Mouse (Mus musculus) MEL (cell line): ENCODE results near the gene Klk4. TPM values are rescaled to one million over a fixed set of nuclear protein-coding genes. Genes with fewer than 3 reads are reported as not detected.

Experiments
- DNase-seq: peaks from one replicate; pipeline ENCODE4 v3.0.0; 2011; ENCODE audit warnings: low read depth, low spot score
- H3K27ac ChIP-seq: 2 replicates; pipeline ENCODE4 v1.5.1; 2012; ENCODE audit warnings: low read depth, mild to moderate bottlenecking, control low read depth, low read length, moderate library complexity; ENCODE audit not compliant: control insufficient read depth
- H3K27me3 ChIP-seq, 2 experiments: fragments of 150-350 bp in 1 of 2; sonication (generic) in 1 of 2; 2 replicates each; pipeline ENCODE4 v1.6.1; 2012; ENCODE audit warnings: low read length in 2 of 2, mild to moderate bottlenecking in 2 of 2, improper control_type of control experiment in 1 of 2, moderate library complexity in 1 of 2; ENCODE audit not compliant: insufficient read depth in 2 of 2, control insufficient read depth in 1 of 2
- H3K36me3 ChIP-seq, 2 experiments: 2 replicates each; pipeline ENCODE4 v1.6.1; 2012 to 2014; ENCODE audit warnings: low read length in 2 of 2, improper control_type of control experiment in 1 of 2, inconsistent platforms in 1 of 2, mild to moderate bottlenecking in 1 of 2; ENCODE audit not compliant: insufficient read depth in 2 of 2, control insufficient read depth in 1 of 2
- H3K4me1 ChIP-seq, 2 experiments: fragments of 150-350 bp in 1 of 2; sonication (generic) in 1 of 2; 2 replicates each; pipeline ENCODE4 v1.6.1; 2012; ENCODE audit warnings: low read length in 2 of 2, improper control_type of control experiment in 1 of 2, mild to moderate bottlenecking in 1 of 2; ENCODE audit not compliant: insufficient read depth in 2 of 2, control insufficient read depth in 1 of 2
- H3K4me3 ChIP-seq, 2 experiments: fragments of 150-350 bp in 1 of 2; sonication (generic) in 1 of 2; 2 replicates each; pipeline ENCODE4 v1.5.1; 2012; ENCODE audit warnings: low read depth in 2 of 2, low read length in 2 of 2, mild to moderate bottlenecking in 2 of 2, moderate library complexity in 2 of 2, control low read depth in 1 of 2, improper control_type of control experiment in 1 of 2; ENCODE audit not compliant: control insufficient read depth in 1 of 2, insufficient read depth in 1 of 2
- H3K79me2 ChIP-seq: 2 replicates; pipeline ENCODE4 v1.6.1; 2012; ENCODE audit warnings: mild to moderate bottlenecking, low read length, moderate library complexity; ENCODE audit not compliant: control insufficient read depth, poor library complexity, insufficient read depth
- H3K9ac ChIP-seq: 2 replicates; pipeline ENCODE4 v1.6.1; 2012; ENCODE audit warnings: low read depth, mild to moderate bottlenecking, control low read depth, low read length, moderate library complexity; ENCODE audit not compliant: control insufficient read depth, poor library complexity, severe bottlenecking
- H3K9me3 ChIP-seq: fragments of 150-350 bp; sonication (generic); replicated peaks from 2 replicates; pipeline ENCODE4 v1.6.1; 2012; ENCODE audit warnings: mild to moderate bottlenecking, low read length, improper control_type of control experiment, moderate library complexity; ENCODE audit not compliant: insufficient read depth
- CHD1 ChIP-seq: IDR thresholded peaks from 2 replicates; pipeline ENCODE4 v1.6.1; 2012; ENCODE audit warnings: low read depth, mild to moderate bottlenecking, inconsistent platforms, low read length, improper control_type of control experiment
- CHD2 ChIP-seq: IDR thresholded peaks from 2 replicates; pipeline ENCODE4 v1.6.1; 2011; ENCODE audit warnings: low read length, improper control_type of control experiment
- CTCF ChIP-seq, 3 experiments: IDR thresholded peaks in 2 of 3; conservative IDR thresholded peaks in 1 of 3; 2 replicates each; pipeline ENCODE4 v1.5.1; 2011 to 2012; ENCODE audit warnings: low read length in 3 of 3, low read depth in 2 of 3, mild to moderate bottlenecking in 2 of 3, improper control_type of control experiment in 1 of 3, inconsistent platforms in 1 of 3, mixed read lengths in 1 of 3, moderate library complexity in 1 of 3; ENCODE audit not compliant: control insufficient read depth in 1 of 3, insufficient read depth in 1 of 3, poor library complexity in 1 of 3, severe bottlenecking in 1 of 3
- GABPA ChIP-seq: IDR thresholded peaks from 2 replicates; pipeline ENCODE4 v1.6.1; 2012; ENCODE audit warnings: low read depth, mild to moderate bottlenecking, inconsistent platforms, low read length, improper control_type of control experiment, moderate library complexity
- KAT2A ChIP-seq: conservative IDR thresholded peaks from 2 replicates; pipeline ENCODE4 v1.6.1; 2012; ENCODE audit warnings: low read depth, low read length, improper control_type of control experiment, inconsistent platforms
- MAX ChIP-seq: IDR thresholded peaks from 2 replicates; pipeline ENCODE4 v1.6.1; 2011; ENCODE audit warnings: low read length, improper control_type of control experiment
- MAZ ChIP-seq: IDR thresholded peaks from 2 replicates; pipeline ENCODE4 v1.6.1; 2012; ENCODE audit warnings: low read depth, mild to moderate bottlenecking, inconsistent platforms, low read length, improper control_type of control experiment
- MXI1 ChIP-seq: IDR thresholded peaks from 2 replicates; pipeline ENCODE4 v1.6.1; 2011; ENCODE audit warnings: mild to moderate bottlenecking, low read depth, low read length, improper control_type of control experiment
- POLR2AphosphoS2 ChIP-seq: IDR thresholded peaks from 2 replicates; pipeline ENCODE4 v1.6.1; 2011; ENCODE audit warnings: low read length, improper control_type of control experiment
- POLR2AphosphoS5 ChIP-seq: IDR thresholded peaks from 2 replicates; pipeline ENCODE4 v1.6.1; 2012; ENCODE audit warnings: low read depth, borderline replicate concordance, mild to moderate bottlenecking, inconsistent platforms, low read length, moderate library complexity, mixed read lengths
- RCOR1 ChIP-seq: IDR thresholded peaks from 2 replicates; pipeline ENCODE4 v1.6.1; 2012; ENCODE audit warnings: low read depth, mild to moderate bottlenecking, inconsistent platforms, low read length, improper control_type of control experiment
- SIN3A ChIP-seq: IDR thresholded peaks from 2 replicates; pipeline ENCODE4 v1.6.1; 2012; ENCODE audit warnings: low read length, improper control_type of control experiment, inconsistent platforms
- SMC3 ChIP-seq: IDR thresholded peaks from 2 replicates; pipeline ENCODE4 v1.6.1; 2011; ENCODE audit warnings: low read depth, low read length, improper control_type of control experiment
- TBP ChIP-seq: IDR thresholded peaks from 2 replicates; pipeline ENCODE4 v1.8.0; 2011; ENCODE audit warnings: low read depth, low read length, improper control_type of control experiment
- TCF12 ChIP-seq: IDR thresholded peaks from 2 replicates; pipeline ENCODE4 v1.6.1; 2014; ENCODE audit warnings: low read depth, mild to moderate bottlenecking, inconsistent platforms, low read length, improper control_type of control experiment, moderate library complexity
- ZC3H11A ChIP-seq: IDR thresholded peaks from 2 replicates; pipeline ENCODE4 v1.6.1; 2012; ENCODE audit warnings: low read depth, mild to moderate bottlenecking, inconsistent platforms, low read length, improper control_type of control experiment
- ZKSCAN1 ChIP-seq: IDR thresholded peaks from 2 replicates; pipeline ENCODE4 v1.6.1; 2012; ENCODE audit warnings: low read depth, mild to moderate bottlenecking, inconsistent platforms, low read length, improper control_type of control experiment, moderate library complexity
- ZMIZ1 ChIP-seq: IDR thresholded peaks from 2 replicates; pipeline ENCODE4 v1.6.1; 2012; ENCODE audit warnings: low read depth, mild to moderate bottlenecking, inconsistent platforms, low read length, improper control_type of control experiment, moderate library complexity
- ZNF384 ChIP-seq: IDR thresholded peaks from 2 replicates; pipeline ENCODE4 v1.6.1; 2012; ENCODE audit warnings: low read depth, mild to moderate bottlenecking, inconsistent platforms, low read length, improper control_type of control experiment
- polyA plus RNA-seq, 2 experiments: library from polyadenylated mRNA; stranded (reverse) in 1 of 2; unstranded in 1 of 2; fragments of >175 nt in 1 of 2; fragments of >200 nt in 1 of 2; gene quantifications; 2 replicates each; pipeline versions ENCODE4 v1.2.1 to v1.2.4; 2012; ENCODE audit warnings: low replicate concordance in 2 of 2, low read depth in 1 of 2; ENCODE audit not compliant: insufficient read length in 2 of 2, insufficient read depth in 1 of 2, missing spikeins in 1 of 2
- total RNA-seq: library from RNA; depleted of rRNA; stranded (reverse); fragments of 300-350 nt; gene quantifications from 2 replicates; pipeline ENCODE4 v1.2.3, GENCODE M21; 2012

The Klk4 gene
- total and polyA plus RNA-seq, 3 experiments = not detected

DNA sequence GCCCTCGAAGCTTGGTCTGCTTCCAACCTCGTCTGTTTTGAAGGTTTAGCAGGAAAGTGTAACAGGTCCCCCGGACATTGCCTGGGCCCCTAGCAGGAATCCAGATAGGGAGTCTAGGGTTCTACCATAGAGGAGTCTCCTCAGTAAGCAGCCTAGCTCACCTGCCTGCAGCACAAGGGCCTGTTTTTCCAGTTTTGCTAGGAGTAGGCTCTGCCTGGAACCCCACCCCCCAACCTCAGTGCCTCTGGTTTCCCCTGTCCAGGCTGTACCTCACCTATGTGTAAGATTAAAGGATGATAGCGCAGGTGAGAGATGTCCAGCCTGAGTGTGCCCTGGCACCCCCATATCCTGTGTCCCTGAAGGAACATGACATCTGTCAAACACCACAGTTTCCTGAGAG lies 4.5 kb upstream of the Klk4 start:
- no peak overlapping the region for H3K4me3 ChIP-seq
- H3K4me1 ChIP-seq = no peaks in the 10 kb centered on the region
- H3K9me3 ChIP-seq = no peaks in the 10 kb centered on the region
- TF ChIP-seq KAT2A (no peak), POLR2AphosphoS2 (no peak), CTCF (IDR thresholded peaks at IDR 0.05 in 2 of 3, conservative IDR thresholded peaks at IDR 0.05 in 1 of 3; ENCODE audit: control insufficient read depth in 1 of 3, insufficient read depth in 1 of 3, low read depth in 2 of 3, low read length in 3 of 3, poor library complexity in 1 of 3, severe bottlenecking in 1 of 3) (no peak), MXI1 (no peak), ZNF384 (no peak), GABPA (no peak), RCOR1 (no peak), TCF12 (no peak), MAZ (no peak), ZC3H11A (no peak)
- no peaks in the 10 kb centered on the region for H3K36me3 ChIP-seq
- no peak overlapping the region for H3K27ac ChIP-seq
- DNase-seq = no peak
- H3K27me3 ChIP-seq = no peaks in the 10 kb centered on the region
- no peaks in the 10 kb centered on the region for H3K79me2 ChIP-seq
- no peak overlapping the region for H3K9ac ChIP-seq

DNA sequence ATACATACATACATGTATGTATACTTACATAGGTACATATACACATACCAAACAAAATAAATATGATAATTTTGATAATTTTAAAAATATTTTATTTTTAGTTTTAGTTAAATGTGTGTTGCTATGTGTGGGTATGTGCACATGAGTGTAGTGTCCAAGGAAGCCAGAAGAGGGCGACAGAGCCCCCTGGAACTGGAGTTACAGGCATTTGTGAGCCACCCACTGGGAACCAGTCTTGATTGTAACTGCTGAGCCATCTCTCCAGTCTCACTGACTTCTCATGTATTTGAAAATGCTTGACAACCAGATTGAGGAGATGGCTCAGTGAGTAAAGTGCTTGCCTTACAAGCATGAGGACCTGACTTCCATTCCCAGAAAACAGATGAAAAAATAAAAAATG lies 2.7 kb upstream of the Klk4 start:
- Histone ChIP-seq H3K9me3 (no peaks in the 10 kb centered on the region), H3K4me1 (no peaks in the 10 kb centered on the region), H3K79me2 (no peaks in the 10 kb centered on the region), H3K9ac (no peak overlapping the region), H3K27ac (no peak overlapping the region), H3K27me3 (no peaks in the 10 kb centered on the region), H3K36me3 (no peaks in the 10 kb centered on the region), H3K4me3 (no peak overlapping the region)
- no peak for TF ChIP-seq MAX
- no peak for TF ChIP-seq POLR2AphosphoS5
- TF ChIP-seq CHD1 = no peak
- TF ChIP-seq POLR2AphosphoS2 = no peak
- no peak for TF ChIP-seq TBP
- TF ChIP-seq ZMIZ1 = no peak
- no peak for TF ChIP-seq SIN3A
- no peak for TF ChIP-seq ZNF384
- TF ChIP-seq TCF12 = no peak
- TF ChIP-seq CHD2 = no peak
- no peak for TF ChIP-seq ZKSCAN1
- no peak for TF ChIP-seq SMC3
- no peak for TF ChIP-seq ZC3H11A
- no peak for TF ChIP-seq MAZ
- TF ChIP-seq RCOR1 = no peak
- DNase-seq = peak; percentile 2
